ENCODE assay signal across 8 mouse cellular contexts in genomic region chr11:113747725-113748380, GRCm38 (mm10). TPM values are rescaled to one million over a fixed set of nuclear protein-coding genes. Genes with fewer than 3 reads are reported as not detected.
DNase-seq lines count a peak whose midpoint lies in the region; ATAC-seq lines count a peak whose summit lies in the region.

No protein-coding gene starts in this region.

- H3K9ac ChIP-seq in heart, embryonic 13.5 days = peak overlapping the region; percentile 91
- H3K9ac ChIP-seq in forebrain, embryonic 15.5 days (replicated peaks) = no peak overlapping the region
- peak overlapping the region; percentile 84 for H3K9ac ChIP-seq in liver, embryonic 12.5 days

- peak overlapping the region; percentile 89 for H3K27ac ChIP-seq in heart, embryonic 13.5 days (replicated peaks)
- H3K27ac ChIP-seq in forebrain, embryonic 15.5 days (replicated peaks) = no peak overlapping the region
- peak overlapping the region; percentile 95 for H3K27ac ChIP-seq in liver, embryonic 12.5 days

- H3K27me3 ChIP-seq in heart, embryonic 13.5 days (replicated peaks) = no peaks in the 10 kb centered on the region
- H3K27me3 ChIP-seq in forebrain, embryonic 15.5 days = no peaks in the 10 kb centered on the region
- H3K27me3 ChIP-seq in liver, embryonic 12.5 days (replicated peaks) = no peaks in the 10 kb centered on the region

- peaks cover 52% of the 10 kb centered on the region for H3K4me1 ChIP-seq in heart, embryonic 13.5 days
- H3K4me1 ChIP-seq in forebrain, embryonic 15.5 days = peaks cover 49% of the 10 kb centered on the region
- H3K4me1 ChIP-seq in liver, embryonic 12.5 days = peaks cover 68% of the 10 kb centered on the region

- DNase-seq in heart, postnatal 36 days = no peak
- DNase-seq in ES-CJ7 (ENCODE audit: low read depth, low spot score) = peak; percentile 31
- no peak for DNase-seq in urinary bladder, postnatal 10 days (ENCODE audit: low spot score)
- no peak for DNase-seq in left cerebral cortex, postnatal 36 days (ENCODE audit: low spot score in 2 of 2)
- DNase-seq in frontal cortex, postnatal 25 days (ENCODE audit: low spot score in 2 of 2) = no peak

- ATAC-seq in heart, embryonic 13.5 days (ENCODE audit: extremely low read depth, insufficient number of reproducible peaks, low FRiP score, low TSS enrichment) = no peak
- no peak for ATAC-seq in forebrain, embryonic 15.5 days (replicated peaks)
- ATAC-seq in liver, embryonic 12.5 days = no peak

- WGBS in heart, embryonic 13.5 days = 73% methylated on average over 11 of the region's 11 CpGs
- WGBS in forebrain, embryonic 15.5 days = 86% methylated on average over 11 of the region's 11 CpGs
- 69% methylated on average over 11 of the region's 11 CpGs for WGBS in liver, embryonic 12.5 days (ENCODE audit: insufficient replicate concordance)

- H3K4me3 ChIP-seq in heart, embryonic 13.5 days = peak overlapping the region; percentile 79
- H3K4me3 ChIP-seq in forebrain, embryonic 15.5 days = no peak overlapping the region
- peak overlapping the region; percentile 73 for H3K4me3 ChIP-seq in liver, embryonic 12.5 days

- intact Hi-C loops in heart, postnatal 36 days (cut with DNase I) = no loop called here
- intact Hi-C loops in left cerebral cortex, postnatal 36 days (cut with DNase I) = loop anchor here (5.0 kb wide), 1 partner anchor 36 kb away; the partner anchor contains the start of gene Cpsf4l

- peaks cover 17% of the 10 kb centered on the region for H3K36me3 ChIP-seq in heart, embryonic 13.5 days
- peaks cover 7% of the 10 kb centered on the region for H3K36me3 ChIP-seq in forebrain, embryonic 15.5 days
- H3K36me3 ChIP-seq in liver, embryonic 12.5 days = peaks cover 41% of the 10 kb centered on the region

- no peaks in the 10 kb centered on the region for H3K9me3 ChIP-seq in heart, embryonic 13.5 days
- H3K9me3 ChIP-seq in forebrain, embryonic 15.5 days = no peaks in the 10 kb centered on the region
- H3K9me3 ChIP-seq in liver, embryonic 12.5 days (replicated peaks) = 0 out of 2 replicates have a peak, but pooled peaks cover 7% of the 10 kb centered on the region

- peak overlapping the region; percentile 80 for H3K4me2 ChIP-seq in heart, embryonic 13.5 days
- H3K4me2 ChIP-seq in forebrain, embryonic 15.5 days (replicated peaks) = 0 out of 2 replicates have a peak overlapping the region, but pooled peaks have one; percentile 81
- H3K4me2 ChIP-seq in liver, embryonic 12.5 days = peak overlapping the region; percentile 96

RNA-seq across cellular contexts. Expression of gene Cdc42ep4, which starts 3.8 kb away (rescaled TPM):
- polyA plus RNA-seq in heart, embryonic 13.5 days (2015; fragmentation: Nextera tagmentation; extraction: Ambion mirVana) = 24.0 and 26.1 TPM in 2 replicates
- total RNA-seq in heart, postnatal 36 days (2021) = 10 to 100 TPM; 16.5 to 20.5 TPM
- 91.5 and 97.2 TPM in 2 replicates for polyA plus RNA-seq in forebrain, embryonic 15.5 days (2015; fragmentation: Nextera tagmentation; extraction: Ambion mirVana)
- polyA plus RNA-seq in liver, embryonic 12.5 days (2016; fragmentation: Nextera tagmentation; extraction: Ambion mirVana) = 21.1 and 21.9 TPM in 2 replicates
- 10 to 100 TPM; 21.9 to 29.8 TPM for total RNA-seq in left cerebral cortex, postnatal 36 days (2021)

RNA-seq across cellular contexts. Expression of gene Cpsf4l, which starts 38.0 kb away (rescaled TPM):
- polyA plus RNA-seq in heart, embryonic 13.5 days (2015; fragmentation: Nextera tagmentation; extraction: Ambion mirVana) = 0.24 TPM in 1 of 2 replicates, not detected in the other
- total RNA-seq in heart, postnatal 36 days (2021) = not detected
- 0.18 and 0.38 TPM in 2 replicates for polyA plus RNA-seq in forebrain, embryonic 15.5 days (2015; fragmentation: Nextera tagmentation; extraction: Ambion mirVana)
- 0.20 TPM in 1 of 2 replicates, not detected in the other for polyA plus RNA-seq in liver, embryonic 12.5 days (2016; fragmentation: Nextera tagmentation; extraction: Ambion mirVana)
- not detected for total RNA-seq in left cerebral cortex, postnatal 36 days (2021)
